Mouse (Mus musculus) NIH3T3 (cell line): ENCODE results near the gene Colgalt2.
"Not testable (repeated sequence)": the region's sequence is repeated elsewhere in the genome, so short reads cannot be mapped to it uniquely, and the experiment has no call there.

Source experiments
- DNase-seq: peaks from one replicate; pipeline ENCODE4 v3.0.0-alpha.2; 2012; ENCODE audit warnings: low read depth

The Colgalt2 gene

GRCm38 (mm10) chr1:152399790-152400555 is at the start of gene Colgalt2:
Gene Colgalt2, plus strand, starts transcription at chr1:152399830.
- no peak for DNase-seq

GRCm38 (mm10) chr1:152356721-152357120 is 42.9 kb upstream of the Colgalt2 start:
- DNase-seq, result no peak

- peak; percentile 24 for DNase-seq
These were observed 31.1 kb upstream of the Colgalt2 start for GRCm38 (mm10) chr1:152368311-152369088.

GRCm38 (mm10) chr1:152369139-152369538 is 30.5 kb upstream of the Colgalt2 start:
- peak; percentile 88 for DNase-seq

- no peak for DNase-seq
These were observed 21.3 kb upstream of the Colgalt2 start for GRCm38 (mm10) chr1:152378311-152378710.

- DNase-seq, result no peak
These were observed 15.0 kb upstream of the Colgalt2 start for GRCm38 (mm10) chr1:152384589-152384988.

GRCm38 (mm10) chr1:152385693-152386092 is 13.9 kb upstream of the Colgalt2 start:
- not testable (repeated sequence) for DNase-seq

GRCm38 (mm10) chr1:152386188-152386835 is 13.3 kb upstream of the Colgalt2 start, which contains the start of gene Tsen15:
Gene Tsen15, minus strand, starts transcription at chr1:152386688.
- peak; percentile 91 for DNase-seq

GRCm38 (mm10) chr1:152389271-152389670 is 10.4 kb upstream of the Colgalt2 start:
- no peak for DNase-seq

GRCm38 (mm10) chr1:152394137-152394536 is 5.5 kb upstream of the Colgalt2 start:
- no peak for DNase-seq

GRCm38 (mm10) chr1:152394956-152395515 is 4.6 kb upstream of the Colgalt2 start:
- no peak for DNase-seq

GRCm38 (mm10) chr1:152398708-152399107 is 922 bp upstream of the Colgalt2 start:
- no peak for DNase-seq

GRCm38 (mm10) chr1:152400556-152401540 is 1.2 kb downstream of the Colgalt2 start:
- no peak for DNase-seq

- no peak for DNase-seq
These were observed 7.7 kb downstream of the Colgalt2 start for GRCm38 (mm10) chr1:152407021-152407946.

- no peak for DNase-seq
These were observed 9.7 kb downstream of the Colgalt2 start for GRCm38 (mm10) chr1:152409356-152409755.

- DNase-seq, result no peak
These were observed 11.0 kb downstream of the Colgalt2 start for GRCm38 (mm10) chr1:152410657-152411056.

GRCm38 (mm10) chr1:152413116-152413515 is 13.5 kb downstream of the Colgalt2 start:
- DNase-seq, result no peak

GRCm38 (mm10) chr1:152413961-152414360 is 14.3 kb downstream of the Colgalt2 start:
- DNase-seq, result no peak

GRCm38 (mm10) chr1:152414451-152414850 is 14.8 kb downstream of the Colgalt2 start:
- no peak for DNase-seq
